Mouse (Mus musculus) spleen, postnatal 4 days (tissue): Measurements from ENCODE around the gene Ttc7.
"Not testable (repeated sequence)": the region's sequence is repeated elsewhere in the genome, so short reads cannot be mapped to it uniquely, and the experiment has no call there.

Experiments used
- DNase-seq, 2 experiments: peaks; one replicate each; pipeline ENCODE4 v3.0.0; 2022; ENCODE audit warnings: low spot score in 2 of 2

The Ttc7 gene

GRCm38 (mm10) chr17:87286481-87287143 is 3.9 kb downstream of the Ttc7 start:
- no peak for DNase-seq

GRCm38 (mm10) chr17:87287197-87287777 is 4.6 kb downstream of the Ttc7 start:
- DNase-seq: no peak

GRCm38 (mm10) chr17:87288131-87288530 is 5.4 kb downstream of the Ttc7 start:
- DNase-seq: no peak

GRCm38 (mm10) chr17:87289367-87289766 is 6.7 kb downstream of the Ttc7 start:
- DNase-seq: no peak

- DNase-seq: no peak
Observed at GRCm38 (mm10) chr17:87291037-87291436, 8.4 kb downstream of the Ttc7 start.

- no peak for DNase-seq
Observed at GRCm38 (mm10) chr17:87291782-87292181, 9.1 kb downstream of the Ttc7 start.

- DNase-seq: no peak
Observed at GRCm38 (mm10) chr17:87293125-87293524, 10.4 kb downstream of the Ttc7 start.

- DNase-seq: no peak
Observed at GRCm38 (mm10) chr17:87295738-87296137, 13.1 kb downstream of the Ttc7 start.

- DNase-seq: not testable (repeated sequence)
Observed at GRCm38 (mm10) chr17:87296701-87297100, 14.0 kb downstream of the Ttc7 start.

GRCm38 (mm10) chr17:87298944-87299343 is 16.3 kb downstream of the Ttc7 start:
- DNase-seq: no peak

- DNase-seq: no peak
Observed at GRCm38 (mm10) chr17:87300340-87300739, 17.7 kb downstream of the Ttc7 start.

- DNase-seq: not testable (repeated sequence)
Observed at GRCm38 (mm10) chr17:87301607-87302006, 18.9 kb downstream of the Ttc7 start.

- no peak for DNase-seq
Observed at GRCm38 (mm10) chr17:87302014-87302794, 19.5 kb downstream of the Ttc7 start.

- no peak for DNase-seq
Observed at GRCm38 (mm10) chr17:87304151-87304894, 21.6 kb downstream of the Ttc7 start.

- no peak for DNase-seq
Observed at GRCm38 (mm10) chr17:87305065-87305464, 22.4 kb downstream of the Ttc7 start.

- DNase-seq: no peak
Observed at GRCm38 (mm10) chr17:87306746-87307145, 24.1 kb downstream of the Ttc7 start.

GRCm38 (mm10) chr17:87309073-87309788 is 26.5 kb downstream of the Ttc7 start:
- DNase-seq: no peak

- DNase-seq: no peak
Observed at GRCm38 (mm10) chr17:87310497-87310896, 27.8 kb downstream of the Ttc7 start.

GRCm38 (mm10) chr17:87312351-87312750 is 29.7 kb downstream of the Ttc7 start:
- DNase-seq: no peak

GRCm38 (mm10) chr17:87312924-87313870 is 30.5 kb downstream of the Ttc7 start:
- DNase-seq: no peak
